Mouse (Mus musculus) frontal cortex, adult (tissue): ENCODE results near the gene Gja5.
A peak's percentile ranks its signal among the peaks of the same experiment; 100 is the strongest.

Source experiments
- ATAC-seq: cut with Nextera tagmentation; 2 replicates; pipeline ENCODE4 v1.9.2; 2017; ENCODE audit warnings: mild to moderate bottlenecking, moderate library complexity, mixed read lengths; ENCODE audit not compliant: low TSS enrichment

Gja5 gene

DNA sequence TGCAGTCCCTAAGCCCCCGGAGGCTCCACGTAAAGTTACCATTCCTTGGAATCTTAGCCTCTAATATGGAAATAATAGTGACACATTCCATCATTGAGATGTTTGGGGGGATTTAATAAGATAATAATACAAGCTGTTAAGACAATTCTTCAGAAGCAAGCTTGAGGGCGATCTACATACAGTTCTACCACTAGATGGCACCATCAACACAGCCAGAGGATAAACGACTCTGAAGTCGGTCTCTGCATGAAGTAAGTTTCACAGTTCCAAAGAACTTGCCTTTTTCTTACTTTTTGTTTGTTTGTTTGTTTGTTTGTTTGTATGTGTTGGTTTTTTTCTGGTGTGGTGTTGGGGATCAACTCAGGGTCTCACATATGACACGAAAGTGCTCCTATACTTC lies 31.7 kb downstream of the Gja5 start:
- peak; percentile 67; the same call in 1 of the 2 replicates for ATAC-seq

- ATAC-seq: no peak
These were observed 33.1 kb downstream of the Gja5 start for GRCm38 (mm10) chr3:96937606-96938005.

- peak; percentile 99 for ATAC-seq
These were observed 34.2 kb downstream of the Gja5 start for GRCm38 (mm10) chr3:96938738-96939137.

GRCm38 (mm10) chr3:96942706-96943105 lies 38.2 kb downstream of the Gja5 start:
- ATAC-seq: no peak

DNA sequence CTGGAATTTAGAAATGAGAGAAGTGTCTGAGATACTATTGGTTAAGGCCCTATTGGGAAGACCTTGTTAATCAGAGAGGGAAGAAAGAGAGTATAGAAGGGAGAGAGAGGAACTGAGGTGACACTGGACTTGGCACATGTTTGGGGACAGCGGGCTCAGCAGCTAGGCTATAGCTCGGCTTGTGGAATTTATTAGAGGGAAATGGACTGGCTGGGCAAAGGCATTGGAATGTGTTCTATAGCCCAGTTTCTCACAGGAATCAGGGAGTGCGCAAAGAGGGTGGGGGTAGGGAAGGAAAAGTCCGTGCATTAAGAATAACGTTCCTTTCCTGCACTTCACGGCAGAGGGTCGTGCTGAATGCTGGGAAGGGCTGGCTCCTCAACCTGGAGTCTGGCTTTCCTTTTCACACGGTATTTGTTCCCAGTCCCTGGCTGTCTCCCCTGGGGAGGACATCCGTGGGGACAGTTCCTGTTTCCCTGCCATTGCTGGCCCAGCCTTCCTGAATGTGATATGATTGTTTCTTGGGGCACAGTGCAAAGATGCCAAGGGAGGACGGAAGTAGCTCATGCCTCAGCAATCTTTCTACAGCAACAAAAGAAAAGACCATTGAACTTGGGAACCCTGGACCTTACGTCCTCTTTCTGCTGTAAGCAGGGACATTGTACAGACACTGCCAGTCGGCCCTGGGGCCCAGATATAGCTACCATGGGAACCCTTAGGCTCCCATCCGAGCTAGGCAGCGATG lies 49.2 kb downstream of the Gja5 start:
- no peak for ATAC-seq

DNA sequence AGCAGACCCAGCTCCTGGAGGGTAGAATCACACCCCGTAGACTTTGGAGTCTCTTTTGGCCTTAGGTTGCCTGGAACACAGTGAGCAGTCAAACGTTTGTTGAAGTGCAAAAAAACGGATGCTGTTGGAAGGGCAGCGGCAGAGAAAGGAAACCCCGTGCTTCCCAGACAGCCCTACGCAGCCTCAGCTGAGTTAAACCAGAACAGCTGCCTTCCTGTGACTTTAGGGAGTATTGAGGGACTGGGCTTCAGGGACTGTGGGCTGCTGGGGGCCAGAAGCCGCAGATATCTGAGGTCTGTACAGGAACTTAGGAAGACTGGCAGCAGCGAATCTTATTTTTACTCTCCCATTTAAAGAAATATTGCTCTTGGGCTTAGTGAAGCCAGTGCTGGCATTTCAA lies 56.1 kb downstream of the Gja5 start:
- no peak for ATAC-seq

DNA sequence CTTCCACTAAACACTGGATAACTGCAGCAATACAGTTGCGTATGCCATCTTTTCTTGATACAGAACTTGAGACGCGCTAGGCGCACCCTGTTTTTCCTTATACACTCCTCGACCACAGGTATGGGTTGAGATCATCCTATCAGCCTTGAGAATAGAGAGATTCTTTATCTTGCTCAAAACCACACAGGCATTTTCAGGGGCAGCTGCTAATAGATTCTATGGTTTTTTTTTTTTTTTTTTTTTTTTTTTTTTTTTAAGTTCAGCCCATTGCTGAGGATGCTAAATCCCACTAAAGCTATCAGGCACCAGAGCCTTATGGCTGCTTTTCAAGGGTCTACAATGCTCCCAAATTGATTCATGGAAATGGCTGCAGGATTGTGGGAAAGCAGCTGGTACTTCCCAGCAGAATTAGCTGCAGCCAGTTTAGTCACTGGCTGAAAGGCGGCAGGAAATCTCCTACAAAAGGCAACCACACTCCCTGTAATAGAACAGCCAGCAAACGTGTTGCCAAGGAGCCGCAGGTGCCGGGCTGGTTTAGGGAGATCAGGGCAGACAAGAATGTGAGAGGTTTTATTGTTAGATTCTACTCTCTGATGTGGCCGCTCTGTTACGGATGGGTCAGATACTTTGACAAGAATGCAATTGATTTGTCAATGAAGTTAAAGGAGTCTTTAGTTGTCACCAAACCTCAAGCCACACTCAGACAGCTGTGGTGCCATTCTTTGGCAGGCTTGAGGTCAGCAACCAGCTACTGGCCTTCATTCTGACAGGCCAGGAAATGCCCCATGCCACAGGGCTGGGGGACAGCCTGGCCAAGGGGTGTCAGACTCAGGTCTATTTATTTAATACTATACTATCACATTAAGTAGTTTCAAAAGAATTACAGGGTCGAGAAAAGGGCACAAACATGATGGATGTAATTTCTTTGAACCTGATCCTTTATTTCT lies 58.9 kb downstream of the Gja5 start:
- no peak for ATAC-seq

GRCm38 (mm10) chr3:96970986-96971385 lies 66.5 kb downstream of the Gja5 start:
- no peak for ATAC-seq

DNA sequence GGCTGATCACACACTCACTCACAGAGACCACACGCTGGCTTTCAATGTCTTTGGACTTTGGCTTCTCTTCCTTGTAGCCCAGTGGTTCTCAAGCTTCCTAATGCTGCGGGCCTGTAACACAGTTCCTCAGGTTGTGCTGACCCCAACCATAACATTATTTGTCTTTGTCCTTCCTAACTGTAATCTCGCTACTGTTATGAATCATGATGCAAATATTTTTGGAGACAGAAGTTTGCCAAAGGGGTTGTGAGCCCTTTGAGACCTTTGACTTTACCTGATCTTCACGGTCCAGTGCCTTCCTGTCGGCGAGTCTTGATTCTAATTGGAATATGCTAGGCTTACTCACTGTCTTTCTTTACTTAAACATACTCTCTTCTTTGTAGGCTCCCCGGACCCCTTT lies 70.0 kb downstream of the Gja5 start:
- no peak for ATAC-seq

DNA sequence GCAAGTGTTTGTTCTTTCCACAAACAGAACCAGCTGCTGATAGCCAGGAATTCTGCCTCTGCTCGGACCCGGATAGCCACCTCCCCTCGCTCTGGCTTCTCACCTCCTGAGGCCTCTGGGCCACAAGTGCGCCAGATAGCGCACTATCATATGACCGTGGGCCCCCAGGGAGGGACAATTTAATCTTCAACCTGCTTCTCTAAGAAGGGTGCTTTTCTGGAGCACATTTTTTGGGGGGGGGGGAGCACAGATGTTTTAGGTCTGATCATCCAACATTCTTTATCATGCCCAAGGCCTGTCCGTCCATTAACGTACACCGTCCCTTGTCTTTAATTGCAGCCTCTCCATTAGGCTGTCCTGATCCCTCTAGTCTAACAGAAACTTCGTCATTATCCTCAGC lies 71.1 kb downstream of the Gja5 start:
- ATAC-seq: no peak

DNA sequence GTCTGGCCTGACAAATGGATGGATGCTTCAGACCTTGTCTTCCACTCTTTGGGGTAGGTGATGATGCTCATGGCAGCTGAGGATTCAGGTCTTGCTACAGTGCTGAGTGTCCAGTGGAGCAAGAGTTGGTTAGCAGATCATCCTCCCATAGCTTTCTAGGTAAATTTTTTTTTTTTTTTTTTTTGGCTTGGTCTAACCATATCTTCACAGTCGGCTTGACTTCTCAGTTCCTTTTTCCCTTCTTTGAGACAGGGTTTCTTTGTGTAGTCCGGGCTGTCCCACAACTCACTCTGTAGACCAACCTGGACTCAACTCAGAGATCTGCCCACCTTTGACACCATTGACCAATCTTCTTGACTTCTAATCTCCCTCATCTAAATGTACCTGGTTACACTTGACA lies 73.0 kb downstream of the Gja5 start:
- no peak for ATAC-seq

- ATAC-seq: no peak
These were observed 74.0 kb downstream of the Gja5 start for GRCm38 (mm10) chr3:96978469-96978868.

DNA sequence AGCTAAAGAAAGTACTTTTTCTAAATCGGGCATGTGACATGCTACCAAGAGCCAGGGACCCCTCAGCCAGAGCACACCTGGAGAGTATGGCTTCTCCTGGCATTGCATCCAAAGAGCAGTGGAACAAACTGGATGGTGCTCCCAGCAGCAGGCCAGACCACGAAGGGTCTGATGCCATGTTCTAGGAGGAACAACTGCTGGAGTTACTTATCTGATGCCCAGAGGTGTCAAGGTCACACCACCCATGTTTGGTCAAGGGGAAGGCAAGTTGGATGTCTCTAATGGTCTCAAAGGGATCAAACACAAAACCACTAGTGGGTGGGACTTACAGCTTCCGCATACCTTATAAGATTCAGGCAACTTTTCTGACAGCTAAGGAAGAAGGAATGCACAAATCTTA lies 74.5 kb downstream of the Gja5 start:
- ATAC-seq: no peak

GRCm38 (mm10) chr3:96981833-96982232 lies 77.3 kb downstream of the Gja5 start:
- no peak for ATAC-seq

GRCm38 (mm10) chr3:96982666-96983065 lies 78.2 kb downstream of the Gja5 start:
- no peak for ATAC-seq

- no peak for ATAC-seq
These were observed 88.0 kb downstream of the Gja5 start for GRCm38 (mm10) chr3:96992526-96992925.

GRCm38 (mm10) chr3:96997770-96998169 lies 93.3 kb downstream of the Gja5 start:
- no peak for ATAC-seq

DNA sequence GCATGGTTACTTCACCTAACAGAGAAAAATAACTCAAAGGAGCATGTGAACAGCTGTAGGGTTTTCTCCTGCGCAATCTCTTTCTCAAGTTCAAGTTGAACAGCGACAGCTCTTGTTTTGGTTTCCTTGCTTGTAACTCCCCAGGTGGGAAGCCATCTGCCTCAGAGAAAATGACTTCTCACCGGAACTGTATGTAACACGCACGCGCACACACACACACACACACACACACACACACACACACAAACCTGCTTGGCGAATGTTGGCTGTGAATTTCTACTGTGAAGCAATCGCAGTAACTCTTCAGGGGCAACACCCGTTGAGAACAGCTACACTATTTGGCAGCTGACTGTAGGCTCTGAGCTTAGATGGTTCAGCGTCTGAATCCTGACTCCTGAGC lies 98.6 kb downstream of the Gja5 start:
- no peak for ATAC-seq

DNA sequence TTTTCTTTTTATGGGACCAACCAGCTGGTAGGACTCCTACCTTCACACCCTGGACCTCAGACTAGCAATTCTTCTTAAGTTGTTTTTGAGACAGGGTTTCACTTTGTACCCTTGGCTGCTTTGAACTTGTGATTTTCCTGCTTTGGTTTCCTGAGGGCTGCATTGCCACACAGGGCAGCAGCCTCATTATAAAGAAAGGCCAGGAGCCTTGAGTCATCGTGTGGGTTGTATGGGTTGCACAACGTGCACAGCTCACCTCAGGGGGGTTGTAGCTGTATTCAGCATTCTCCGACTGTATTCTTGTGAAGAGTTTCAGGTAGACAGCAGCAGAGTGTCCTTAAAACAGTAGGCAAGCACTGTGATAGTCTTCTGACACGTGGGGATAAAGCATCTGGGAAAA lies 100.0 kb downstream of the Gja5 start:
- ATAC-seq: no peak

DNA sequence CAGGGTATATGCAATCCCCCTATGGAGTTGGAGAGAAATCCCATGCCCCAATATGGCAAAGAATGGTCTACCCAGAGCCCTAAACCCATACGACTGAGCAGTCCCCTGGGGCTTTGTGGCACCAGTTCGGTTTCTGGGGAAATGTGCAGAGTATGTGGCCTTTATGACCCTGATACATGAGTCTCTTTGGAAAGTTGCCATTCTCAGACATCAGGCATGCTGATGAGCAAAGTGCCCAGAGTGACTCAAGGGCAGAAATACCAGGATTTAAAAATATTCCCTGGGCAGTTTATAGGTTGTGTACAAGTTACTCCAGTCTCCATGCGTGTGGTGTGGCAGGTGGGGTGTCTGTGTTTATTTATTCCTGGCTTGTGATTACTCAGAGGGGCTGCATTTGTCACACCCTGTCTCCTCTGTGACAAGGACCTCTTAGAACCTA lies 102.5 kb downstream of the Gja5 start:
- ATAC-seq: no peak

GRCm38 (mm10) chr3:97025226-97025625 lies 120.7 kb downstream of the Gja5 start:
- ATAC-seq: no peak

GRCm38 (mm10) chr3:97032053-97032496 lies 127.6 kb downstream of the Gja5 start:
- ATAC-seq: peak; percentile 47; the same call in 1 of the 2 replicates

- no peak for ATAC-seq
These were observed 131.1 kb downstream of the Gja5 start for GRCm38 (mm10) chr3:97035558-97035957.
